Mouse (Mus musculus) left cerebral cortex, postnatal 4 days (tissue): ENCODE measurements around the gene N4bp2l2. TPM values are rescaled to one million over a fixed set of nuclear protein-coding genes. Genes with fewer than 3 reads are reported as not detected.

ENCODE experiments used
- DNase-seq: peaks from one replicate; pipeline ENCODE4 v3.0.0-alpha.2; 2022
- intact Hi-C: fragments of 180-260 bp; cut with DNase I; formaldehyde crosslinking; loops from one replicate; pipeline ENCODE4 v1.15.1; 2025
- total RNA-seq, 2 experiments: library from RNA; stranded (reverse); gene quantifications; 2 replicates each; pipeline ENCODE4 v1.2.3; 2021

The N4bp2l2 gene
- total RNA-seq, 2 experiments from 2014 or later = 70.6 to 76.1 TPM

DNA sequence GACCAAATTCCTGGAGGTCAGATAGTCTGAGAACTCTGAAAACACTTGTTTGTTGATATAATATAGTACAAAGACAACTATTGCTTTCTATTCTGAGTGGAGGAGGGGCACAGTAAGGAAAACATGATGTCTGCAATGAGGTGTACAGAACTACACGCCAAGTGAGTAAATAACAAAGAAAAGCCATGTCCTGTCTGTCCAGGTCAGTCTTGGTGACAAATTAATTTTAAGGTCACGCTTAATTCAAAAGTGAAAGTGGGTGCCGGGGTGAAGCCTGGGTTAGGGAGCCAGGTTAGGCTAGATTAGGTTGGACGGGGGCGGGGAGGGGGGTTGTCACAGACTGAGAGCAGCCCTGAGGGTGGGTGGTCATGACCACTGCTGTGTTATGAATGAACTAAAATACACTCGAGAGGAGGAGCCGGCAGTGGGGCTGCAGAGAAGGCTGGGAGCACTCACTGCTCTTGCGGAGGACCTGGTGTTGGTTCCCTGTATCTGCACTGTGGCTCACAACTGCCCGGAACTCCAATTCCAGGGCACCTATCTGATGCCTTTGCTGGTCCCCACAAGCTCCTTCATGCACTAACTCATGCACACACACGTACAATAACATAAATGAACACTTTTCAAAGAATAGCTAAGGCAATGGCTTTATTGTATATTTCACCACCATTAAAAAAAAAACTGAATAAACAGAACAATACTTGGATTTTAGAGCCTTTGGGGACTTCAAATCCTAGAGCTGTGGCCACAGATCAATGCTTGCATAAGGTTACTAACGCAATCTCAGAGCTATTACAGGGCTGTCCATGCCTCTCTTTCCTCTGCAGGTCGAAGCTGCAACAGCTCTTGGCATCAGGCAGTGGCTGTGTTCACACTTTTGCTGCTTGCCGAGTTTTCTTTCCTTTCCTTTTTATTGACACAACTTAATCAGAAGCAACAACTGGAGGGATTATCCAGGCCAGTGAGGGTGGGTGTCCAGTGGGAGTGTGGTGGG, 66.4 kb downstream of the N4bp2l2 start:
- intact Hi-C loops = no loop called here

DNA sequence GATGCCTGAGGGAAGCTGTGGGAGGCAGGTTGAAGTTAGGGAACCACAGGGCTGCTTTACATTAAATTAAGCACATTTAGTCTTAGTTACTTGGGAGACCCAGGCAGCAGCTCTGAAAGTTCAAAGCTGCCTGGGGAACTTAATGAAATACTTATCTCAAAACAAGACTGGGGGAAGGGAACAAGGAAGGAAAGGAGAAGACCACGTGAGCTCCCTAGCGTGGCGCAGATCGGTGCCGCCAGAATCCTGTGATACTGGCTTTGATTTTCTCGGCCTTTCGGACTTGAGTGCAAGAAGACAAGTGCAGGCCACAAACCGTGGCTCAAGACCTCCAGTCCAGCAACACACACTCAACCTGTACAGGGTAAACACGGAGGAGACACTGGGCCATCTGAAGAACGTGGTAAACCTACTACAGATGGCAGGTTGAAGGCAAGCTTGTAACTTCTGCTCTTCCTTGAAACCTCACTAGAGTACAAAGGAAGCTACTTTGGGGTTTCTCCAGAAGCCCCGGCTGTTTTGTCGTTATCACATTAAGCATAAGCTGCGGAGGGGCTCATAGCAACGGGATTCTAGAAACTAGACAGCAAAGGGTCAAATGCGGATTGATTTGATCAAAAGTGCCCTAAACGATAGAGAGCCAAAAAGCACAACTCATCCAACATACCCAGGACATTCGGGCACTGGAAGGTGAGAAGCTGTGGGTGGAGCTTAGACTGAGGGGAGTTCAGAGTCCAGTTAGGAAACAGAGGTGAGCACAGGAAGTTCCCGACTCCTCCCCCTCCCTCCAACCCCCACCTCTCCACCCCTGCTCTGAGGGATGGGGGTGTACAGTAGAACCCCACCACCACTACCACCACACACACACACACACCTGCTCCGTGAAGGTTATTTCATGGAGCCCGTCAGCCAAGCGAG, 67.5 kb downstream of the N4bp2l2 start:
- intact Hi-C loops = no loop called here
- no peak for DNase-seq

More for the DNA sequence above, 66.4 kb downstream of the N4bp2l2 start:
- DNase-seq = no peak

DNA sequence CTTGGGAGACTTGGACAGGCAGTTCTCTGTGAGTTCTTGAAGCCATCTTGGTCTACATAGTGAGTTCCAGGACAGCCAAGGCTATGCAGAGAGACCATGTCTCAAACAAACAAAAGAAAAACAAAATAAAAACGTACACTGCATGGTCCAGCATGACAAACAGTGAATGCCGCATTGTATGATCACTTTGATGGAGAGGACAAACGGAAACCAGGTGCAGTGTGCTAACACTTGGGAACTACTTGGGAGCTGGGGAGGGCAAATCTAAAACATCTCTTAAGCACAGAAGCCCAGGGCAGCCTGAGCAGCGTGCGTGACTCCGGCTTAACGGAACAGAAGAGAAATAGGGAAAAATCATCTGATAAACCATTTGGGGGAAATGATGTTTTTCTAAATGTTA, 68.9 kb downstream of the N4bp2l2 start, which contains the start of gene N4bp2l1:
Gene N4bp2l1 (minus strand): TSS at position 101 of the 400 bp plus-strand sequence.
- DNase-seq = no peak
- intact Hi-C loops = no loop called here

DNA sequence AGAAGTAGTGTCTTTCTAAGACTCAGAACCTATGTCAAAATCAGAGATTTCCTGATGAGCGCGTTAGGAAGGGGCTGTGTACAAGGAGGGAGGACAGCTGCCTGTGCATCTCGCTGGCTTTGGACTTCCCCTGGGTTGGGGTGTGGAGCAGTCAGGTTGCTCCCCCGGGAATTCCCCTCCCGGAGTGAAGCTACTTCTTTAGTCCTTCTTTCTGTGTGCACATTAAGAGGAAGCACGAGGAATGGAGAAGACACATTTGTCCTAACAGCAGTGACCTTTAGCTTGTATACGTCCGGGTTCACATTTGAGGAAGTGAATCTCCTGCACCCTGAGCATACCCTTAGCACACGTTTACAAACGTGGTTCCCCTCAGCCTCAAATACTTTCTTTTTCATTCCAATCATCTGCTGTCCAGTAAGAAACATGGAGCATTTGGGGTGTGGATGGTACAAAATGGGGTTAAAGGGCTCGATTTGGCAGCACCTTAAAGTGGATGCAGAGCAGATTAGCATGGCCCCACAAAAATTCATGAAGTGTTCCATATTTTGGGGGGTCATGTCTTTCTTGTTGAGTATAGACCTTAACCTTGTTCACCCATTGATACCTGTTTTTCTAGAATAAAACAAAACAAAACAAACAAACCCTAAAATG, 70.5 kb downstream of the N4bp2l2 start:
- intact Hi-C loops = no loop called here
- DNase-seq = no peak

DNA sequence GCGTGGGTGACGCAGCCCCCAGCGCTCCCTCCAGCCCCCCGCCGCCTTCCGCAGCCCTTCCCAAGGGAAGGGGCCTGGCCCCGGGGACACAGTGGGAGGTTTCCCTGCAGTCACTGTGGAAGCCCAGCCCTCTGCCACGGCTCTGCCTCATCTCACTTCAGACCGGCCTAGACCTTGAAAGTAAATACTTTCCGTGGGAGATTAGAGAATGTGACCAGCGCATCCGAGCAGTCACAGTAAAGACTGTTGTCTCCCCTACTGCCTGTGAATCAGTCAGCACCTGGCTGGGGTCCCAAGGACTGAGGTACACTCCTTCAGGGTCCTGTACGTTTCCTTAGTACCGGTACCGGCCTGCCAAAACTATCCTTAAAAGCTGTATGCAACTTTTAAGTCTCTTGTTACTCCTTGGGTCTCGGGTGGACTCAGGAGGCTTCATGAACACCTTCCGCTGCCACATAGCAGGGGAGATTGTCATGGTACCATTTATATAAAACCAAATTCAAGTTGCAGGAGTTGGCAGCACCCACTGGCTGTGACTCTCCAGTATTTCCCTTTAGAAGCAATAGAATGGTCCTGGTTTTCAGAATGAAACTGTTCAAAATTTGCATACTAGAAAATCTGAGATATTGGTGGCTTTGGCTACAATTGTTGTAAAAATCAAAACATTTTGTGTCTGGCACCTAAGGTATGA, 71.2 kb downstream of the N4bp2l2 start:
- peak; percentile 27 for DNase-seq

DNA sequence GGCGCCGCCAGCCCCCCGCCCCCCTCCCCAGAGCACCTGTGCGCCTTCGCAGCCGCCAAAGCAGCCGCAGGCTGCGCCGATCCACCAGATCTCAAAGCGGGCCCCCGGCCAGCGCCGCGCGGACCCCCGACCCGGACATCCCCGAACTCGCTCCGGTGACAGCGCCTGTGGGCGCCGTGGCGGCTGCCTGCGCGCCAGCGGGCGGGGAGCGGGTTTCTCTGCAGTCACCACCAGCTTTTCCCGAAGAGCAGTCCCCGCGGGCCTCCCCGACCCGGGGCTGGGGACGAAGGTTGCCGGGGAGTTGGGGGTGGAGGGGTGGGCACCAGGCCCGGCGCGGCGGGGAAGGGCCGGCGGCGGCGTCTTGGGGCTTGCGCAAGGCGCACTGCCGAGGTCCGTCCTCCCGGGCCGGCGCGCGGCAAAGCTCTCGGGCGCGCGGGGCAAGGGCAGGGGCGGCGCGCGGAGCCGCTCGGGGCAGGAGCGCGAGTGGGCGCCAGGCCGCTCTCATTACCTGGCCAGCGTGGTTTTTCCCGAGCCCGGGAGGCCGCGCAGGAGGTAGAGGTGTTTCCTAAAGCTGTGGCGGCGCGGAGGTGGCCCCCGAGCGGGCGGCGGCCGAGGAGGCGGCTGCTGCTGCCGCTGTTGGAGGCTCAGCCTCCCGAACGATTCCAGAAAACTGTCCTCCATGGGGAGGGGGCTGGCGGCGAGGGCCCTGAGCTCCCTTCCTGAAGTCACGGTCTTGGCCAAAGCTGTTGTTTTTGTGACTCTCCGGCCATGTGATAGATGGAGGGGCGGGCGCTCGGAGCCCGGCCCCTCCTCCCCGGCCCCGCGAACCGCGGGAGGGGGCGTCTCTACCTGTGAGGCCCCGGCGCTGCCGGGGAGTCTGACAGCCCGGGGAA, 72.0 kb downstream of the N4bp2l2 start:
- intact Hi-C loops = no loop called here
- DNase-seq = peak; percentile 60

More for the DNA sequence above, 71.2 kb downstream of the N4bp2l2 start:
- intact Hi-C loops = no loop called here

DNA sequence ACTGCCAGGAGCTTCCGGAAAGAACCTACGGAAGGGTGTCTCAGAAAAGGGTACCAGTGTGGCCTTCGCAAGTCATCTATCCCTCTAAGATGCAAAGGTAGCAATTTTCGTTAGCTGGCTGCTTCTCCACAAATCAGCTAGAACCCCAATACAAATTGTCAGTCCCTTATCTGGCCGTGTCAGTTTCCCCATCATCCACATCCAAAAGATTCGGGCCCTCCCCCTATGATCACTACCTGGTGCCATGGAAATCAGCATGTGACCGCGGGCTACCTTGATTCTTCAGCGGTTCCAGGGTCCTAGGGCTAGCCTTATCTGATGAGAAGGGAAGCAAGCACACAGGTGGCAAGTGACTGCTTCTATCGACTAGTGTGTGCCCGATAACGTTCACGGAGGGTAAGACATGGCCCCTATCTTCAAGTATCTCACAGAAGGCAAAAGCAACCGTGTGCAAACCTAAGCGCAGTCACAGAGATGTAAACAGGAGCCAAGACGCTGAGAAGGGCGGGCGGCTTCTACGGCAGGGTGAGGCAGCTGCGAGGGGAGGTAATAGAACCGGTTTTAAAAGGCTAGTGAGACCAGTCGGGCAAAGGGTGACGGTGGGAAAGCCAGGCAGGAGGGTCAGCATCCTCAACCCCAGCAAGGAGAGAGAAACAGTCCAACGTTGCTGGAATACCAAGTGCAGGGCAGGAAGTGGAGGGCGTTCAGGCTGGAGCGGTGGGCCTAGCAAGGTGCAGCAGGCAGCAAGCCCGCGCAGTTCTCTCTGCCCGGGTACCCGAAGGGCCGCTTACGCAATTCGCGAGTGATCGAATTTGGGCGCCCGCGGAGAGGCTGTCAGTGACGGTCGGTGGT, 72.9 kb downstream of the N4bp2l2 start:
- peak; percentile 32 for DNase-seq
- intact Hi-C loops = no loop called here

DNA sequence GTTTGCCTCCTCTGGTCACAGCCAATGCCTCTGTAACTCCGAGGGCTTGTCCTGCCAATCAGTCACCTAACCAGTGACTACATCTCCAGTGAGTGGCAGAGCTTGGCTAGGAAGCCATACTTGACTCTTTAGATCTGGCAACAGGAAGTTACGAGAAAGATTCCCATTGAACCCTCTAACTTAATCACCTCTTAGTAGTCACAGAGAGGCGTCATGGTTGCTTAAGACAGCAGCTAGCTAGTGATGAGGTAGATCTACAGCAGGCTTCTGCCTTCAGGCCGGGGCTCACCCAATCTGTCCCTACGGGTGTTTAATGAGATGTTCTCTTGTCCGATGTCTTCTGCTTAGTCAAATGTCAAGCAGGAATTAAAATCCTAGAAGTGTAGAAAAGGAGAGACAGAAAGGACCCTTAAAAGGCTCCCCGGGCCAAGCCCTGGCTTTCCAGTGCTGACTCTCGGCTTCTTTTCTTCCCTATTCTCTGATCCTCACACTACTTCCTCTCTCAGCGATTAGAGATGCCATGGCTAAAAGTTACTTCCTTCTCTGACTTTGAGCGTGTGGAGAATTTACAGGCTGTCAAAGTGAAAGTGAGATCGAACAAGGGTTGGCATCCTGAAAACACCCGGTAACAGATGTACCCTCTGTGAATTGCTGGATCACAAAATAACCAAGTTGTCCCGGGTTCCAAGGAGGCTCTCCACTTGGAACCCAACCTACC, 73.6 kb downstream of the N4bp2l2 start:
- no peak for DNase-seq
- intact Hi-C loops = no loop called here

DNA sequence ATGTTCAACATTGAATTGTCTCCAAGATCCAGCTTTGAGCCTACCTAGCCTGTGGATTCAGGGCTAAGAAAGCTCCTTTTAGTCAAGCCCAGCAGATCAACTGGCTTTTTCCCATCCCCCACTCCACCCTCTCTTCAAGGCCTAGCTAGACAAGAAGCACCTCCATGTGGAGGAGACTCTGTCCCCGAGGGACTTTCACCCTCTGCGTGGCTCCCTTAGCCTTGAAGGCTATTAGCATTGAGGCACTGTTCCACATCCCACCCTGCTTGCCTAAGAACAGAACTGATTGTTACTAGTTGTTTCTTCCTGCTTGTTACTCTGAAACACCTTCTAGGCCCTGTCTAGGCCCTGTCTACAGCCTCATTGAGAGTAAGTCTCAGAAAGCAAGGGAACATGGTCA, 76.0 kb downstream of the N4bp2l2 start:
- DNase-seq = no peak
- intact Hi-C loops = no loop called here

DNA sequence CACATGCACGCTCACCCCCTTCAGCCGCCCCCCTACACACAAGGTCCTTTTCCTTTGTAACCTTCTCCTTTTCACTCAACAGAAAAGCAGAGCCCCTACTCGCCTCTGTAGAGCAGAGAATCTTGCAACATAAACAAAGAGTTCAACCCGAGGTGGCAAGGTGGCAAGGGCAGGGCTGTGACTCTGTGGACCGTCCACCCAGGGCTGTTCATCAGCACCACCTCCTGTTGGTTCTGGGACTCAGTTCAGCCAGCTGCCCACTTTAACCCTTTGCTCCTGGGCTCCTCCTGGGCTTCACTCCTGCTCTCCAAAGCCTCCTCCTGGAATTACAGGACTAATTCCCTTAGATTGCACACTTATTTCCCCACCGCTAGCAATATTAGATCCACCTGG, 81.7 kb downstream of the N4bp2l2 start:
- intact Hi-C loops = no loop called here

DNA sequence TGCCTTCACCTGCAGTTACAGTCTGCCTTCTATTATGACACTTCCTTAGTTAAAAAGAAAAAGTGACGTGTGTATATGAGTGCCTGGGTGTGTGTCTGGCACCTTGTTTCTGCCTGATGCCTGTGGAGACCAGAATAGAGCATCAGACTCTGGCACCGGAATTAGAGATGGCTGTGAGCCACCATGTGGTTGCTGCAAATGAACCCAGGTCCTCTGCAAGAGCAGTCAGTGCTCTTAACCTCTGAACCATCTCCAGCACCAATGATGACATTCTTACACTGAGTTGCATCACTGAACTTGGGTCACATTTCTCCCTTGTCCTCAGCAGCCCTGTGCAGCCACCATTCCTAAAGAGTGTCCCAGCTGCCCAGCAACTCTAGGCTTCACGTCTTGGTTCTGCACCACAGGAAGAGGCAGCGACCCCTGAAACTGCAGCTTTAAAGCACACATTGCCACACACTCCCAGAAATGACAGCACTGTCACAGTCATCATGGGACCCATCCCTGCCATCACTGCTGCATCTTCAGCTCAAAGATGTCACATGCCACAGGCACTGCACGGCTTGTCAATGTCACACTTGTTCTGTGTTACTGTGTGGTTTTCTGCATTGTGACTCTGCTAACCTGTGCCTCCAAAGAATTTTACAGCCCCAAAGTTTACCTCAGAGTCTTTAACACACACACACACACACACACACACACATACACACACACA, 82.2 kb downstream of the N4bp2l2 start:
- intact Hi-C loops = no loop called here
- no peak for DNase-seq

More for the DNA sequence above, 81.7 kb downstream of the N4bp2l2 start:
- no peak for DNase-seq

DNA sequence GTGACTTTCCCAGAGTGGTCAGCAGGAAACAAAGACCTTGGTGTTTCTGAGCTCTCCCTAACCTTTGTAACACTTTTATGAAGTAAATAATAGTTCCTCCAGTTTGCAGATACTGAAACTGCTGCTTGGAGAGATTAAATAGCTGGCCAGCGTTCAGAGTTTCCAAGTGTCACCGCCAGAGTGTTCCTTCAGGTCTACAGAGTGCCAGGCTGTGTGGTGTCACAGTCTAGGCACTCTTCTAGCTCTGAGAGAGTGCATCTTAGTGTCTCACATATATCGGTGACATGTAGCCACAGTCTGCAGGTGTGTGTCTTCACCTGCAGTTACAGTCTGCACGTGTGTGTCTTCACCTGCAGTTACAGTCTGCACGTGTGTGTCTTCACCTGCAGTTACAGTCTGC, 82.8 kb downstream of the N4bp2l2 start:
- intact Hi-C loops = no loop called here

DNA sequence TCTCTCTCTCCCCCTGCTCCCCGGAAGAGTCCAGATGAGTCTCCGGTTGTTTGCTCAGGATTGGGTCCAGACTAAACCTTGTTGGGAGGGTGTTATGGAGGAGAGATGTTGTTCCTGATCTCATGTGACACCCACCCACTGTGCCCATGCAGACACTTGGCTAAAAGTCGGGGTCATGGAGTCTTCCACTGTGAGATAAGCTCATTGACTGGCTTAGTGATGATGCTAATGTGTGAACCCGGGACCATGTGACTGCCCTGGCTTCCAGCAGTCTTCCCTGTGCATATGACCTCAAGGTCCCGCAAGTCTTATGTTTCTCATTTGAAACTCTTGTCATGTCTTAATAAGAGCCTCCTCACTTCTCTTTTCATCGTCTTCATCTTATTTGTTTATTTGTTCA, 84.8 kb downstream of the N4bp2l2 start:
- intact Hi-C loops = no loop called here
- DNase-seq = peak; percentile 68

More for the DNA sequence above, 82.8 kb downstream of the N4bp2l2 start:
- DNase-seq = no peak

DNA sequence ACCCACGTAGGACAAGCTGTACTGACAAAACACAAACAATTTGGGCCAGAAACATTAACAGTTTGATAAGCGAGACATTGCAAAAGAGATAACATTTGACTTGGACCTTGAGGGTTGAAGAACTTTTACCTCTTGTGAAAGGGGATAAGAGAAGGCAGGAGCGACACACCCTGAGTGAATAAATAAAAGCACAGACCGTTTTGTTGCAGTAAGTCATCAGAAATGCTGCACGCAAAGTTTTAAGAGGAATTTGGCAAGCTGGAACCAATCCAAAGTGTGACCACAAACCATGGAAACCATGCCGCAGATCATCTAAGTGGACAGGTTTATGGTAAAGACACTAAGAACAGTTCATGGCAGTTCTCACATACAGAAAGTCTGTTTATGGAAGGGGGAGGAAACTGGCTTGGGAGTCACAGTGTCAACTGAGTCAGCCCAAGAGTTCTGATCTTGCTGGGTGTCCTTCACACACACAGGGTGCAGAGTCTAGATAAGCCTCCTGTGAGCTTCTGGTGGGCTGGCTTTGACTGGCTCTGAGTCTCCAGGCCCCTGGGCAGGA, 87.3 kb downstream of the N4bp2l2 start:
- intact Hi-C loops = no loop called here

DNA sequence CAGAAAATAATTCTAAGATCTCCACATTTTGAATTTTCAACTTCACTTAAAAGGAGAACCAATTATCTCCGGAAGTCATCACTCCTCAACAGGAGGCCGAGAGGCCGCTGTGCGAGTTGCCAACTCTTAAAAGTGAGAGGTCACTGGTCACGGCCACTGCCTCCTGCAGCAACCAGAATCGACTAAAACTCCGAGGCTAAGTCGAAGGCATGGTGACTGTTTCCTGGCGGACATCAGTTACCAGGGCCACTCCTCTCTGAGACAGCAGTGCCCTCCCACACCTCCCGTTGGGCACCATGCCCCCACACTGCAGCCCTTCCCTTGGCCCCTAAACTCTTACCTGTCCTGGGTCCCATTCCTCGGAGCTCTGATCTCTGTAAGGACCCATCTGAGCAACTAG, 89.2 kb downstream of the N4bp2l2 start:
- intact Hi-C loops = no loop called here
- DNase-seq = no peak

More for the DNA sequence above, 87.3 kb downstream of the N4bp2l2 start:
- DNase-seq = no peak

DNA sequence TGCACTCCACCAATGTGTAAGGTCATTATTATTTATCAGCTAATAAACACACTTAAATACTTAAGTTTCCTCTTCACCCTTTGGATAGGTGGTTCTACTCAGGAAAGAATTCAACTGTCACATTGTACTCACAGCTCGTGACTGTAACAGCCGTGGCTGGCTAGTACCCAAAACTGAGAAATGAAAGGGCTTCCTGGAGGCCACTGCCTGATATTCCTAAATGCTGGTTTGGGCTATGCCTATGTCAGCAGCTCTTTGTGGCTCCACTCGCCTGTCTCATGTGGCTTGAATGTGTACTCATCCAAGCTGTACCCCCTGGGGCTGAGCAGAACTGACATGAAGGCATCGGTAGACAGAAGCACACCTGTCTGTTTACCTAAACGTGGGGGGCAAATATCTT, 91.1 kb downstream of the N4bp2l2 start:
- intact Hi-C loops = no loop called here
- no peak for DNase-seq

DNA sequence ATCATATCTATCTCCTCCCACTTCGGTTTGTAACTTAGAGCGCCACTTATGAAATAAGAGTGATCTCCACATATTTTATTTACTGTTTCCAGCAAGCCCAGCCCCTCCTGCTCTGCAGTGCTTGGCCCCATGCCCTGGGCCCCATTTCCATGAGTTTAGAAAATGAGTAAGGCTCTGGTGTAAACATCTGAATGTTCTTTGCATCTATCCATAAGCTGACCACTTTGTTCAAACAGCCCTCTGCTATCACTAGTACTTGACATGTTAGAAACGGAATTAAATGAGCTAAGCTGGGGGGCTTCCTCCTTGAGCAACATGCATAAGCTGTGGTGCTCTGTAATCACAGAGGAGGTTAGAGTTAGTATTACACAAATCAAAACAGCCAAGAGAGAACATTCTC, 91.6 kb downstream of the N4bp2l2 start:
- DNase-seq = no peak
- intact Hi-C loops = no loop called here
